Mouse (Mus musculus) lung, postnatal 0 days (tissue): ENCODE data around the gene Kif13a. TPM values are rescaled to one million over a fixed set of nuclear protein-coding genes. Genes with fewer than 3 reads are reported as not detected.

Experiments used
- ATAC-seq: fragments of 200-750 bp; cut with Nextera tagmentation; 2 replicates; pipeline ENCODE4 v1.8.0; 2017; ENCODE audit warnings: moderate library complexity
- DNase-seq: peaks from one replicate; pipeline ENCODE4 v3.0.0-alpha.2; 2016; ENCODE audit warnings: low spot score
- H3K27ac ChIP-seq: fragments of 300-500 bp; sonication (generic); 2 replicates; pipeline ENCODE4 v1.5.1; 2014; ENCODE audit warnings: antibody characterized with exemption, mild to moderate bottlenecking, low read length, mixed read lengths
- H3K27me3 ChIP-seq: fragments of 300-500 bp; sonication (generic); replicated peaks from 2 replicates; pipeline ENCODE4 v1.6.1; 2014; ENCODE audit warnings: low read length, mixed read lengths; ENCODE audit not compliant: insufficient read depth
- H3K36me3 ChIP-seq: fragments of 300-500 bp; sonication (generic); 2 replicates; pipeline ENCODE4 v1.6.1; 2014; ENCODE audit warnings: low read length, mixed read lengths; ENCODE audit not compliant: insufficient read depth
- H3K4me1 ChIP-seq: fragments of 300-500 bp; sonication (generic); 2 replicates; pipeline ENCODE4 v1.6.1; 2014; ENCODE audit warnings: antibody characterized with exemption, low read depth, low read length, mixed read lengths; ENCODE audit not compliant: insufficient read depth
- H3K4me2 ChIP-seq: fragments of 300-500 bp; sonication (generic); replicated peaks from 2 replicates; pipeline ENCODE4 v1.6.1; 2014; ENCODE audit warnings: low read depth, mild to moderate bottlenecking, low read length, moderate library complexity, mixed read lengths
- H3K4me3 ChIP-seq: fragments of 300-500 bp; sonication (generic); 2 replicates; pipeline ENCODE4 v1.5.1; 2014; ENCODE audit warnings: low read depth, low read length
- H3K9ac ChIP-seq: fragments of 300-500 bp; sonication (generic); replicated peaks from 2 replicates; pipeline ENCODE4 v1.6.1; 2014; ENCODE audit warnings: low read depth, mild to moderate bottlenecking
- H3K9me3 ChIP-seq: fragments of 300-500 bp; sonication (generic); 2 replicates; pipeline ENCODE4 v1.6.1; 2016; ENCODE audit warnings: low read length, mixed read lengths
- CTCF ChIP-seq: IDR thresholded peaks from 2 replicates; pipeline ENCODE4 v1.5.1; 2016; ENCODE audit warnings: antibody characterized with exemption, mild to moderate bottlenecking
- EP300 ChIP-seq: IDR thresholded peaks from 2 replicates; pipeline ENCODE4 v1.6.1; 2016; ENCODE audit warnings: antibody characterized with exemption, mild to moderate bottlenecking, control low read depth
- WGBS: fragments of 180-500 bp; shearing (Covaris S2); extraction: QIAGEN DNeasy Blood & Tissue Kit; methylation state at CpG from one replicate; pipeline ENCODE4 v1.1.7; 2014; 5-methylcytosine and 5-hydroxymethylcytosine counted together
- polyA plus RNA-seq: library from polyadenylated mRNA; unstranded; fragments of >200 nt; fragmentation: Nextera tagmentation; extraction: Ambion mirVana; gene quantifications from 2 replicates; pipeline ENCODE4 v1.2.1, GENCODE M21; 2015

Gene Kif13a
- polyA plus RNA-seq, 1 experiment from 2014 or later: 30.5 TPM

DNA sequence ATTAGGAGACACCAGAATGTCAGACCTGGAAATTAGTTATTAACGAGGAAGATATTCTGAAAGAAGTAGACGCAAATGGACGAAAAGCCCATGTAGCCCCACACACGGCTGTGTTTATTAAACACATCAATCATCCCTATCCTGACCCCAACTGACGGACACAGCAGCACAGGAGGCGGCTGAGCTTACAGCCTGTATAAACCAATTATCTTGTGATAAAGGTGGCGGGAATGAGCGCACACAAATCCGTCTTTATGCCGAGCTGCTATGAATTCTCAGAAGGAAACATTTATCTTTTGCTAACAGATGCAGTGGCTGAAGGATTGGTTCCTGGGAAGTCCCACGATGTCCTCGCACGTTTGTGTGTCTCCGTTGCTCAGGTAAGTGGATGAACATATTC lies 48.9 kb downstream of the Kif13a start:
- no peak overlapping the region for H3K4me3 ChIP-seq
- TF ChIP-seq EP300 (no peak), CTCF (no peak)
- H3K36me3 ChIP-seq: no peaks in the 10 kb centered on the region
- H3K4me2 ChIP-seq: no peak overlapping the region
- 61% methylated on average over 14 of the region's 14 CpGs for WGBS
- H3K9me3 ChIP-seq: no peaks in the 10 kb centered on the region
- no peak overlapping the region for H3K27ac ChIP-seq
- no peak for DNase-seq
- ATAC-seq: no peak
- H3K4me1 ChIP-seq: peaks cover 36% of the 10 kb centered on the region
- no peaks in the 10 kb centered on the region for H3K27me3 ChIP-seq
- H3K9ac ChIP-seq: no peak overlapping the region

DNA sequence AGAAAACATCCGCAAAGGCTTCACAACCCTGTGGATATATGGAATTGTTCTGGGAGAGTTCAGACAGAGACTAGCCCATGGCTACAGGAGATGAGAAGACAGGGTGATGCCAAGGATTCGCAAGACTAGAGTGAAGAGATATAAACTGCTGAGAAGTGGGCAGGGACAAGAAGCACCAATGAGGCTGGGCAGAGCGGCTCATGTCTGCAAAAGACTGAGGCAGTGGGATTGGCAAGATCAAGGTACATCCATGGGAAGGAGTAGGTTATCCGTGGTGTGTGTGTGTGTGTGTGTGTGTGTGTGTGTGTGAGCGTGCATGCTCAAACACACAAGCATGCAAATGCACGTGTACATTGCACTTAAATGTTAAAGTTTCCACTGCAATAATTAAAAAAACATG lies 49.4 kb downstream of the Kif13a start:
- no peak overlapping the region for H3K4me2 ChIP-seq
- DNase-seq (no peak), ATAC-seq (no peak)
- no peak overlapping the region for H3K27ac ChIP-seq
- TF ChIP-seq EP300 (no peak), CTCF (no peak)
- no peaks in the 10 kb centered on the region for H3K9me3 ChIP-seq
- no peaks in the 10 kb centered on the region for H3K27me3 ChIP-seq
- 82% methylated on average over 6 of the region's 6 CpGs for WGBS
- no peak overlapping the region for H3K9ac ChIP-seq
- no peaks in the 10 kb centered on the region for H3K36me3 ChIP-seq
- H3K4me3 ChIP-seq: no peak overlapping the region
- peaks cover 32% of the 10 kb centered on the region for H3K4me1 ChIP-seq

DNA sequence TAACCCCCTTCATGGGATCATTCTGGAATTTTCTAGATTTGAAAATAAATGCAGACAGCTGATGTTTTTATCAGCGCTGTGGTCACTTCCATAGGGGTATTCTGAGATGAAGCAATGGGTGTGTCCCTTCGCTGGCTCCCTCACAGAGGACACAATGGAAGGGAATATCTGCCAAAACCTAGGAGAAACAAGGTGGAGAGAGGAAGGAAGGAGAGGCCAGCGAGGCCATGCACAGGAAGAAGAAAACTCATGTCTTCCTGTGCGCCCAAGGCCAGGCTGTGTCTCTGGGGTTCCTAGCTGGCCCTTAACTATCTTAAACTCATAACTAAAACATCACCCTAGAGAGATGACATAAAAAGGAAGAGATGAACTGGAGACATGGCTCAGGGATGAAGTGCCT lies 52.6 kb downstream of the Kif13a start:
- TF ChIP-seq CTCF (no peak), EP300 (peak; percentile 83)
- peaks cover 26% of the 10 kb centered on the region for H3K4me1 ChIP-seq
- H3K27ac ChIP-seq: peak overlapping the region; percentile 60
- H3K4me2 ChIP-seq: no peak overlapping the region
- no peaks in the 10 kb centered on the region for H3K27me3 ChIP-seq
- H3K9me3 ChIP-seq: no peaks in the 10 kb centered on the region
- ATAC-seq (peak; percentile 29; the same call in 1 of the 2 replicates), DNase-seq (peak; percentile 34)
- no peak overlapping the region for H3K4me3 ChIP-seq
- 67% methylated on average over 4 of the region's 4 CpGs for WGBS
- H3K9ac ChIP-seq: no peak overlapping the region
- no peaks in the 10 kb centered on the region for H3K36me3 ChIP-seq

DNA sequence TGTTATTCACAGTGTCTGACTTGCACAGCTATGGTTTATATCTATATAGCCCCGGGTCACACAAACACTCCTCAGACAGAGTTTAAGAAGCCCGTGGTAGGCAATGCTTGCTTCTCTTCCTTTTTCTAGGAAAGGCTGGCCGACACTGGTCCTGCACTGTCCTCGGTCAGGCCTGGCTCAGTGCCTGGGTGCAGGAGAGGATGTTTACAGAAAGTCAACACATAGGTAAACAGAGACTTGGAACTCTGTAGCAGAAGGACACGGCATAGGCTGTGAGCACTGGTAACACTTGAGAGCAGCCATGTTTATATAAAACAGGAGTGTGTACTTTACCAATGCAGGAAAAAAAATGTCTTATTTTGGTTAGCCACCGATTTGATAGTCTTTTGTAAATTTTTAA lies 54.3 kb downstream of the Kif13a start:
- no peaks in the 10 kb centered on the region for H3K9me3 ChIP-seq
- H3K9ac ChIP-seq: no peak overlapping the region
- peaks cover 26% of the 10 kb centered on the region for H3K4me1 ChIP-seq
- H3K4me2 ChIP-seq: no peak overlapping the region
- WGBS: 4% methylated on average over 6 of the region's 6 CpGs
- H3K36me3 ChIP-seq: no peaks in the 10 kb centered on the region
- no peaks in the 10 kb centered on the region for H3K27me3 ChIP-seq
- DNase-seq (peak; percentile 82), ATAC-seq (peak; percentile 93)
- TF ChIP-seq CTCF (no peak), EP300 (peak; percentile 90)
- no peak overlapping the region for H3K27ac ChIP-seq
- H3K4me3 ChIP-seq: no peak overlapping the region

DNA sequence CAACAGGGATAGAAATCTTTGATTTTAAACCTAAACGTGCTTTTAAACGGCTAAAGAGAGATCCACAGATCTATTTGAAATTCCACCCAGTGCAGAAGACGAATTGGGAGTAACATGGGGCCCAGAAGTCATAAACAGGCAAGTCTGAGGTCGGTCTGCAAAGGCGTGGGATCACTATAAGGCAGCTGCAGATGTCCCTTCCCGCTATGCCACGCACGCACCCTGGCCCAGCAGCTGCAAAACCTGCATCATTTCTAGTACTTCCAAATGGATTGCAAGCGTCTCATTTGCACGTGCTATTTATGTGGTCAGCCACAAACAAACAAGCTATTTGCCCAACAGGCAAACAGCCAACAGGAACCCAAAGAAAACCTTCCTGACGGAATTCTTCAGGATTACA lies 56.9 kb downstream of the Kif13a start:
- TF ChIP-seq CTCF: no peak
- TF ChIP-seq EP300: no peak
- Histone ChIP-seq H3K27me3 (no peaks in the 10 kb centered on the region), H3K27ac (peak overlapping the region; percentile 28; the same call in 1 of the 2 replicates), H3K4me2 (no peak overlapping the region), H3K4me3 (no peak overlapping the region), H3K4me1 (peaks cover 26% of the 10 kb centered on the region), H3K9ac (no peak overlapping the region), H3K9me3 (no peaks in the 10 kb centered on the region), H3K36me3 (no peaks in the 10 kb centered on the region)
- WGBS: 48% methylated on average over 11 of the region's 11 CpGs
- DNase-seq (no peak), ATAC-seq (no peak)

DNA sequence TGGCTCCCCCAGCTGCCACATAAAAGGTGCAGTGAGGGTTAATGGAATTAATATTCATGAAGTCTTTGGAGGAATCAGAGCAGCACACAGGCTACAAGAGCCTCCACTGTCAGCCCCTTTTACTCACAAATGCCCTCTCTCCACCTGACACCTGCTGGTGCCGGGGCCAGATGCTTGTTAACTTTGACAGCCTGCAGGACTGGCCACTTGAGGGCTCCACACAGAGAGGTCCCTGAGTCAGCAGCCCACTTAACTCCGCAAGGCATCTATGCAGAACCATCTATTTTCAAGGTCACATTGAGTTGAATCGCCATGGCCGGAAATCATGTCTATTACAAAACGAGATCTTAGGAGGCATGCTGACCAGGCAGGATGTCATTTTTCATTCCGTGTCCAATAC lies 57.5 kb downstream of the Kif13a start:
- DNase-seq (peak; percentile 63), ATAC-seq (peak; percentile 32)
- 0 out of 2 replicates have a peak, but pooled peaks have one; percentile 48 for TF ChIP-seq EP300
- peak; percentile 64 for TF ChIP-seq CTCF
- WGBS: 18% methylated on average over 6 of the region's 6 CpGs
- Histone ChIP-seq H3K9me3 (no peaks in the 10 kb centered on the region), H3K9ac (no peak overlapping the region), H3K4me1 (peaks cover 26% of the 10 kb centered on the region), H3K4me2 (no peak overlapping the region), H3K36me3 (no peaks in the 10 kb centered on the region), H3K27me3 (no peaks in the 10 kb centered on the region), H3K4me3 (no peak overlapping the region), H3K27ac (no peak overlapping the region)

DNA sequence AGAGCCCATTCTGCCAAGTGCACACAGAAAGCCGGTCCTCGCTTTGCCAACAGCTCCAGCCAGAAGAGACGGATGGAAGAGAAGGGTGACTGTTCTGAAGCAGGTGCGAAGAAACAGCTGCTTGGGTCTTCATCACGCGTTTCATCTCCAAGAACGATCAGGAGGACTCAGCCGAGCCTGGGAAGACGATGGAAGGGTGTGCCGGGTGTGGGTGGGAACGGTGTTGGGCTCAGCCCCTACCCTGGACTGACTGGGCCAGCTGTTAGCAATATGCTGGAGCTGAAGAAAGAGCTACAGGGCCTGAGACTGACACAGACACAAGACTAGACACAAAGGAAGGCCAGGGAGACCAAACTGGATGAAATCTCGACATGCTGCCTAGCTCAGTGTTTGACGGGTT lies 60.2 kb downstream of the Kif13a start:
- no peaks in the 10 kb centered on the region for H3K9me3 ChIP-seq
- H3K4me3 ChIP-seq: no peak overlapping the region
- WGBS: 87% methylated on average over 13 of the region's 13 CpGs
- H3K4me1 ChIP-seq: peaks cover 11% of the 10 kb centered on the region; the same call in 1 of the 2 replicates
- no peaks in the 10 kb centered on the region for H3K27me3 ChIP-seq
- no peak overlapping the region for H3K4me2 ChIP-seq
- DNase-seq (no peak), ATAC-seq (no peak)
- no peak overlapping the region for H3K27ac ChIP-seq
- no peak overlapping the region for H3K9ac ChIP-seq
- TF ChIP-seq CTCF (no peak), EP300 (no peak)
- no peaks in the 10 kb centered on the region for H3K36me3 ChIP-seq
